Mouse (Mus musculus) limb, embryonic 14.5 days (tissue): ENCODE results near the gene Ddx24. TPM values are rescaled to one million over a fixed set of nuclear protein-coding genes. Genes with fewer than 3 reads are reported as not detected.

Experiments used
- ATAC-seq: fragments of 200-750 bp; cut with Nextera tagmentation; 2 replicates; pipeline ENCODE4 v1.8.0; 2017; ENCODE audit warnings: low read depth, moderate number of reproducible peaks, moderate TSS enrichment; ENCODE audit not compliant: low FRiP score
- DNase-seq: peaks from one replicate; pipeline ENCODE4 v3.0.0-alpha.2; 2015; ENCODE audit warnings: low spot score
- H3K27ac ChIP-seq: fragments of 300-500 bp; sonication (generic); replicated peaks from 2 replicates; pipeline ENCODE4 v1.5.1; 2014; ENCODE audit warnings: low read depth, mild to moderate bottlenecking, low read length, moderate library complexity, mixed read lengths
- H3K27me3 ChIP-seq: fragments of 300-500 bp; sonication (generic); 2 replicates; pipeline ENCODE4 v1.6.1; 2014; ENCODE audit warnings: low read length, mixed read lengths; ENCODE audit not compliant: control insufficient read depth, insufficient read depth
- H3K36me3 ChIP-seq: fragments of 300-500 bp; sonication (generic); 2 replicates; pipeline ENCODE4 v1.6.1; 2014; ENCODE audit warnings: mild to moderate bottlenecking, low read length, moderate library complexity, mixed read lengths; ENCODE audit not compliant: control insufficient read depth, insufficient read depth
- H3K4me1 ChIP-seq: fragments of 300-500 bp; sonication (generic); 2 replicates; pipeline ENCODE4 v1.6.1; 2014; ENCODE audit warnings: antibody characterized with exemption, low read length, mixed read lengths; ENCODE audit not compliant: control insufficient read depth, insufficient read depth
- H3K4me2 ChIP-seq: fragments of 300-500 bp; sonication (generic); replicated peaks from 2 replicates; pipeline ENCODE4 v1.6.1; 2014; ENCODE audit warnings: low read depth, mild to moderate bottlenecking, low read length, moderate library complexity; ENCODE audit not compliant: severe bottlenecking
- H3K4me3 ChIP-seq: fragments of 300-500 bp; sonication (generic); replicated peaks from 2 replicates; pipeline ENCODE4 v1.5.1; 2014; ENCODE audit warnings: low read length
- H3K9ac ChIP-seq: fragments of 300-500 bp; sonication (generic); 2 replicates; pipeline ENCODE4 v1.6.1; 2014; ENCODE audit warnings: mild to moderate bottlenecking, low read depth, low read length, moderate library complexity; ENCODE audit not compliant: severe bottlenecking
- H3K9me3 ChIP-seq: fragments of 300-500 bp; sonication (generic); 2 replicates; pipeline ENCODE4 v1.6.1; 2016; ENCODE audit warnings: low read length; ENCODE audit not compliant: control insufficient read depth
- POLR2A ChIP-seq: fragments of 200-500 bp; IDR thresholded peaks from 2 replicates; pipeline ENCODE4 v1.8.0; 2012; ENCODE audit warnings: inconsistent platforms, mild to moderate bottlenecking, moderate library complexity, borderline replicate concordance; ENCODE audit not compliant: insufficient read depth, insufficient read length; ENCODE audit errors: extremely low read depth
- WGBS: fragments of 180-500 bp; shearing (Covaris S2); extraction: QIAGEN DNeasy Blood & Tissue Kit; methylation state at CpG from one replicate; pipeline ENCODE4 v1.1.7; 2014; 5-methylcytosine and 5-hydroxymethylcytosine counted together
- polyA plus RNA-seq, 2 experiments: library from polyadenylated mRNA; depleted of rRNA in 1 of 2; stranded (reverse) in 1 of 2; unstranded in 1 of 2; fragments of >200 nt; fragmentation: Nextera tagmentation in 1 of 2; extraction: Ambion mirVana in 1 of 2; gene quantifications; 2 replicates each; pipeline versions ENCODE4 v1.2.1 to v1.2.3; 2012 to 2014

Ddx24 gene
- polyA plus RNA-seq, 2 experiments = 53.2 to 81.5 TPM

DNA sequence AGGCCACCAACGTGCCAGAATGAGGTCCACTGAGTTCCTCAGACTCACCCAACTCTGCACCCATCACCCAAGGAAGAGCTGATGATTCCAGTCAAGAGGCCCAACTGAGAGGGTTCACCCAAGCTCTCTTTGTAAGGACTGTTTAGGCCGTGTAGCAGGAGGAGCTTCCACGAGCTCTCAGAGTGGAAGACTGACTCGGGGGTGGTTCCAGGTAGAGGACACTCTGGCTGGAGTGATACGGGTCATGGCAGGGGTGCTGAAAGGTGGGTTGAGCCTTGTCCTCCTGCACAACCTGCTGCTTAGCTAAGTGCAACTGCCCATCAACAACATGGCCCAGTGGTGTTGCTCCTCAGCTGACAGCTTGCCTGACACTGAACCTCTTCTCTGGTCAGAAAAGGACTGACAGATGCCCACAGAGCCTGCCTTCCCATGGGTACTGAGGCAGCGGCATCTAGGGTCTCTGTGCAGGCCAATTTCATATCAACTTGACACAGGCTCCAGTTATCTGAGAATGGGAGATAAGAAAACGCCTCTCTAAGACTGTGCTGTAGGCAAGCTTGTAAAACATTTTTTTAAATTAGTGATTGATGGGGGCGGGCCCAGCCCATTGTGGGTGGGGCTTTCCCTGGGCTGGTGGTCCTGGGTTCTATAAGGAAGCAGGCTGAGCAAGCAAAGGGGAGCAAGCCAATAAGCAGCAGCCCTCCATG lies 51.9 kb downstream of the Ddx24 start:
- no peak overlapping the region for H3K27ac ChIP-seq
- no peaks in the 10 kb centered on the region for H3K9me3 ChIP-seq
- no peak overlapping the region for H3K4me3 ChIP-seq
- H3K27me3 ChIP-seq = no peaks in the 10 kb centered on the region
- H3K4me1 ChIP-seq = no peaks in the 10 kb centered on the region
- no peak overlapping the region for H3K4me2 ChIP-seq
- 72% methylated on average over 8 of the region's 8 CpGs for WGBS
- H3K9ac ChIP-seq = no peak overlapping the region
- H3K36me3 ChIP-seq = no peaks in the 10 kb centered on the region
- ATAC-seq (no peak), DNase-seq (no peak)
- no peak for TF ChIP-seq POLR2A

GRCm38 (mm10) chr12:103371711-103372110 lies 53.9 kb downstream of the Ddx24 start:
- no peak overlapping the region for H3K9ac ChIP-seq
- no peak overlapping the region for H3K27ac ChIP-seq
- ATAC-seq (no peak), DNase-seq (no peak)
- TF ChIP-seq POLR2A = no peak
- H3K27me3 ChIP-seq = no peaks in the 10 kb centered on the region
- 33% methylated on average over 6 of the region's 6 CpGs for WGBS
- no peak overlapping the region for H3K4me2 ChIP-seq
- H3K4me3 ChIP-seq = no peak overlapping the region
- H3K4me1 ChIP-seq = no peaks in the 10 kb centered on the region
- H3K36me3 ChIP-seq = no peaks in the 10 kb centered on the region
- no peaks in the 10 kb centered on the region for H3K9me3 ChIP-seq

GRCm38 (mm10) chr12:103370861-103371260 lies 54.8 kb downstream of the Ddx24 start:
- TF ChIP-seq POLR2A = no peak
- Histone ChIP-seq H3K4me2 (no peak overlapping the region), H3K36me3 (no peaks in the 10 kb centered on the region), H3K9me3 (no peaks in the 10 kb centered on the region), H3K9ac (no peak overlapping the region), H3K27ac (no peak overlapping the region), H3K4me3 (no peak overlapping the region), H3K27me3 (no peaks in the 10 kb centered on the region), H3K4me1 (no peaks in the 10 kb centered on the region)
- ATAC-seq (no peak), DNase-seq (no peak)
- WGBS = 72% methylated on average over 4 of the region's 4 CpGs

- TF ChIP-seq POLR2A = no peak
- Histone ChIP-seq H3K4me1 (no peaks in the 10 kb centered on the region), H3K27ac (no peak overlapping the region), H3K4me2 (no peak overlapping the region), H3K4me3 (no peak overlapping the region), H3K9ac (no peak overlapping the region), H3K27me3 (no peaks in the 10 kb centered on the region), H3K36me3 (no peaks in the 10 kb centered on the region), H3K9me3 (no peaks in the 10 kb centered on the region)
- DNase-seq (no peak), ATAC-seq (no peak)
- WGBS = 63% methylated on average over 2 of the region's 2 CpGs
These were observed 56.9 kb downstream of the Ddx24 start for GRCm38 (mm10) chr12:103368777-103369176.

GRCm38 (mm10) chr12:103368326-103368669 lies 57.3 kb downstream of the Ddx24 start:
- no peak for TF ChIP-seq POLR2A
- DNase-seq = no peak
- WGBS = 75% methylated on average over 7 of the region's 7 CpGs
- no peaks in the 10 kb centered on the region for H3K36me3 ChIP-seq
- no peaks in the 10 kb centered on the region for H3K9me3 ChIP-seq
- H3K27ac ChIP-seq = no peak overlapping the region
- 0 out of 2 replicates have a peak overlapping the region, but pooled peaks have one; percentile 12 for H3K9ac ChIP-seq
- no peak overlapping the region for H3K4me3 ChIP-seq
- H3K27me3 ChIP-seq = no peaks in the 10 kb centered on the region
- H3K4me1 ChIP-seq = no peaks in the 10 kb centered on the region
- no peak overlapping the region for H3K4me2 ChIP-seq
- ATAC-seq = no peak; the same call in 1 of the 2 replicates
